Mouse (Mus musculus): Measurements from ENCODE around the gene Hspe1.
"Not testable (repeated sequence)": the region's sequence is repeated elsewhere in the genome, so short reads cannot be mapped to it uniquely, and the experiment has no call there.

The Hspe1 gene

DNA sequence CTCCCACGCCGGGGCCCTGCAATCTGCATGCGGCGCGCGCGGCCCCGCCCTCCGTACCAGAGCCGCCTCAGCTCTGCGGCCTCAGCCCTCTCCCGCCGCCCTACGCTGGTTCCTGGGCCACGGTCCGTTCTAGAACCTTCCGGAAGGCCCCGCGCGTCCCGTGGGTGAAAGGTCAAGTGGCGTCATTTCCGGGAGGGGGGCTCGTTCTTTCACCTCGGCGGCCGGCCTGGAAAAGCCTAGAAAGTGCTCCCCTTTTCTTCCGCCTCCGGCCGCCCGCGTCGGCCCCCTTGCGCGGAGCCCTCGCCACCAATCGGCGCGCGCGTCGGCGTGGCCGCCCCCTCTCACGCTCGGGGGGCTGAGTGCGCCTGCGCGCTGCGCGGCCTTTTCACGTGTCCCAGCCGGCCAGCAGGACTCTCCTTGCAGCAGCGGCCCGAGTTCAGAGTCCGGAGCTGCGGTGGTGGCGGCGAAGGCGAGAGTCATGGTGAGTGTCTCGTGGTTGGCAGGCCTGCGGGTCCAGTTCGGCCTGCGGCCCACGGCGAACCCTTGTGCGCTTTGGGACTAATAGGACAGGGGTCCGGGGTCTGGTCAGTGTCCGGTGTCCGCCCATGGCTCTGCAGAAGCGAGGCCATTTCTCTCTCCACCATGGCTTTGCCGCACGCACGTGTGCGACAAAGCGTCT lies at the start of gene Hspe1, which contains the start of gene Hspd1:
TSS of gene Hspe1 (plus strand) at position 201 of the 679 bp plus-strand sequence.
TSS of gene Hspd1 (minus strand) at position 312 of the 679 bp plus-strand sequence.
- peak; percentile 100 for DNase-seq (ENCODE audit: extremely low spot score)

DNA sequence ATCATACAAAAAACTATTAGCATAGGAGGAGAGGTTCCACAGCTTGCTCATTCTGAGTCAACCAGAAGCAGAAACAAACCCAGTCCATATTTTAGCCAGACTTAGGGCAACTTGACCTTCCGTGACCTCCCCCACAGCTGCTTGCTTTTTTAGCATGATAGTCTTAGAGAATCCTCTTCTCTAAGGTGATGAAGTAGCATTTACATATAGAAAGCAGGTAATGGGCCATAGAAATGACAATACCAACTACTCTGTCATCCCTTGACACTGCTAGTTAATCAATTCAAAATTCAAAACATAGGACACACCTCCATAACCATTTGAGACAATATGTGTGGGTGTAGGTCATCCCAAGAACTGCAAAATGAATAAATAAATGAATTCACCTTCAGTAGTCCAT lies 48.0 kb upstream of the Hspe1 start:
- no peak for DNase-seq (ENCODE audit: extremely low spot score)

DNA sequence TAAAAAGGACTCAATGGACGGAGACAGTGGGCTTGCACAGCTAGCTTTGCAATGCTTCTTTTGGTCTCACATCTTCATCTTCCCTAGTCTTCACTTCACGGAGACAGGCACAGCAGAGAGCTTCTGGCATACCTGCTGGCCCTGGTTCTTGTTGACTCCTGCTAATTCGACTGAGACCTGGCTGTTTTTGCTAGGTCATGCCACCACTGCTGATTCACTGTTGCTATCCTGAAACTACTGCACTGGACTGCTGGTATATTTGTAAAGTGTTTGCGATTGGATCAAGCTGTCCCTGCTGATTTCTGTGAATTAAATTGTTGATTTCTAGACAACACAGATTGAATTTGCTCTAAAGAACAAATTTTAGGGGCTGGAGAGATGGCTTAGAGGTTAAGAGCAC lies 46.2 kb upstream of the Hspe1 start:
- DNase-seq (ENCODE audit: extremely low spot score): no peak

- DNase-seq (ENCODE audit: extremely low spot score): no peak
These were observed 45.7 kb upstream of the Hspe1 start for GRCm38 (mm10) chr1:55042246-55042645.

DNA sequence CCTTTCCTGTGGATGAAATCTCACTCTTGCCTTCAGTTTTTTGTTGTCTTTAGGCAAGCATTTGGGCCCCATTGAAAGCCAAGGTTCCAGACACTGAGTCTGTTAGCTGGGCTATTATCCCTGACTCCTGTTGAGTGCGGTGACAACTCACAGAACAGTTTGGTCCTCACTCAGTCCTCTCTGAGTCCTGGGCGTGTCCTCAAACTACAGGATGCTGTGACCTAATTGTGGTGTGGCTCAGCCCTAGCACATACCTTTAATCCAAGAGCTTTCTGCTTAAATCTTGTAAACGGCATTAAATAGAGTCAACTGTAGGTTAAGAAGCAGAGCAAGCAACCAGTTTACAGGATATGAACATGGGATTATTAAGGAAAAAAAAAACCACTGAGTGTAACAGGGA lies 44.8 kb upstream of the Hspe1 start:
- no peak for DNase-seq (ENCODE audit: extremely low spot score)

- DNase-seq (ENCODE audit: extremely low spot score): no peak
These were observed 38.9 kb upstream of the Hspe1 start for GRCm38 (mm10) chr1:55048841-55049587.

- no peak for DNase-seq (ENCODE audit: extremely low spot score)
These were observed 36.3 kb upstream of the Hspe1 start for GRCm38 (mm10) chr1:55051671-55052070.

- DNase-seq (ENCODE audit: extremely low spot score): peak; percentile 99
These were observed 35.5 kb upstream of the Hspe1 start, which contains the start of gene Coq10b for GRCm38 (mm10) chr1:55052355-55052953. Coq10b (plus strand) TSS chr1:55052770.

GRCm38 (mm10) chr1:55053005-55053404 lies 34.9 kb upstream of the Hspe1 start:
- DNase-seq (ENCODE audit: extremely low spot score): no peak

- no peak for DNase-seq (ENCODE audit: extremely low spot score)
These were observed 34.3 kb upstream of the Hspe1 start for GRCm38 (mm10) chr1:55053596-55053995.

DNA sequence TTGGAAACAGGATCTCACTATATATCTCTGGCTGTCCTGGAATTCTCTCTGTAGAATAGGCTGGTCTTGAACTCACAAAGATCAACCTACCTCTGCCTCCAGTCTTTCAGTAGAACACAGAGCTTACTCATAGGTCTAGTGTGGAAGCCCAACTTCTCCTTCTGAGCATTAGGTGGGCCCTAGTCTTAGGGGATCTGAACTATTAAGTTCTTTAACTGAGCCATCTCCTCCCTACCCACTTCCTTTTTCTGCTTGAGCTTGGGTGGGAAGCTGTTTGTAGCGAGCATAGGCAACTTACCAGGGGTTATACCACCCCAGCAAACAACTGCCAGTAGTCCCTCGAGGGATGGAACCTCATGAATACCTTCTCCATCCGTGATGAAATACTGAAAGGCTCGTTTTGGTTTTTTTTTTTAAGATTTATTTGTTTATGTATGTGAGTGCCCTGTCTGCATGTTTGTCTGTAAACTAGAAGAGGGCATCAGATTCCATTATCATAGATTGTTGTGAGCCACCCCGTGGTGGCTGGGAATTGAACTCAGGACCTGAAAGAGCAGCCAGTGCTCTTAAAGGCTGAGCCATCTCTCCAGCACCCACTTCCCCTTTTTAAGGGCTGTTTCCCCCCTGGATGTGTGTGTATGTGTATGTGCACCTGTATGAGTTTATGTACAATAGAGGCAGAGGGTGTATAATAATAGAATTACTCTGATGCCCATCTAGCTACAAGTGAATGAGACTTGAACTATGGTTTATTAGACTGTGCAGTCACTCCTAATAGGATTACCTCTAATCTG lies 32.4 kb upstream of the Hspe1 start:
- no peak for DNase-seq (ENCODE audit: extremely low spot score)

- not testable (repeated sequence) for DNase-seq (ENCODE audit: extremely low spot score)
These were observed 29.5 kb upstream of the Hspe1 start for GRCm38 (mm10) chr1:55058383-55058782.

DNA sequence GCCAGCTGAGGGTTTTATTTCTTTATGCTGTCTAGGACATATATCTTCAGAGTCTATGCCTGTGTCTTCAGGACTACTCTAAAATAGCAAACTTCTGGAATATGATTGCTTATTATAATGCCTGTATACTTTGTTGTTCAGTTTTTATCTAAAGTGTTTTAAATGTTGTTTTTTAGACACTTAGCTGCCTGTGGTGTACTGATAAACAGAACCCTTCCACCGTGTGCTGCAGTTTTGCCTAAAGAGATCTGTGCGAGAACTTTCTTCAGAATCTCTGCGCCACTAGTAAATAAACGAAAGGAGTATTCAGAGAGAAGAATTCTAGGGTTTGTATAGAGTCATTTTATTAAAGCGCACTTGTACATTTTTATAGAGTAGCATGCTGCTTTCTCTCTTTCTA lies 26.8 kb upstream of the Hspe1 start:
- DNase-seq (ENCODE audit: extremely low spot score): no peak

DNA sequence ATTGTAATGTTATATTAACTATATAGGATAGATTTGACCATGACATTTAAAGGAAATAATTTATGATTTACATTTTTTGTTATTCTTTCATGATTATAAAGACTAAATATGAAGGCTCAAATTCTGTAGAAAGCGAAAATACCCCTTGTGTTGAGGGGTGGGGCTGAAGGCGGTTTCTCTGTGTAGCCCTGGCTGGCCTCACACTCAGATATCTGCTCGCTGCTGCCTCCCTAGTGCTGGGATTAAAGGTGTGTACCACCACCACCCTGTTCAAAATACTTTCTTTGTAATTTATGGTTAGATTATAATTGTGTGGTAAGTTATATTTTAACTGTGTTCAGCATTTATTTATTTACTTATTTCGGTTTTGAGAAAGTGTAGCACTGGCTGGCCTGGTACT lies 26.2 kb upstream of the Hspe1 start:
- no peak for DNase-seq (ENCODE audit: extremely low spot score)

DNA sequence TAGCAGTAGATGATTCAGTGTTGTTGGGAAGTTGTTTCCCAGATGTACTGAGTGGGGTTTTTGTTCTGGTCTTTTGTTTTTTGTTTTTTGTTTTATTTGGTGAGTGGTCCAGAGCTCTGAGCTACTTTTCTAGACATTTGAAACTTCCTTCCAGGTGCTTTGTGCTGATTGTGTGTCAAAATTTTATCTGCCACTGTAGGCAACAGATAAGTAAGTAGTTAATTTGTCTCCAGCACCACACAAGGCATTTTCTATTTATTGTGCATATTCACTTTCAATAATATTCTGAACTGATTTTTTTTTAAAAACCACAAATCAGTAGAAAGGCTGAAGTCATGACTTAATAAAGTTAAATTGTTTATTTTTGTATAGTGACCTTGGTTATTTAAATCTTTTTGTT lies 15.6 kb upstream of the Hspe1 start:
- DNase-seq (ENCODE audit: extremely low spot score): not testable (repeated sequence)

- no peak for DNase-seq (ENCODE audit: extremely low spot score)
These were observed 13.2 kb upstream of the Hspe1 start for GRCm38 (mm10) chr1:55074757-55075156.

- DNase-seq (ENCODE audit: extremely low spot score): no peak
These were observed 12.1 kb upstream of the Hspe1 start for GRCm38 (mm10) chr1:55075652-55076394.

GRCm38 (mm10) chr1:55076395-55076743 lies 11.6 kb upstream of the Hspe1 start:
- no peak for DNase-seq (ENCODE audit: extremely low spot score)

GRCm38 (mm10) chr1:55076849-55077516 lies 10.9 kb upstream of the Hspe1 start:
- no peak for DNase-seq (ENCODE audit: extremely low spot score)

- DNase-seq (ENCODE audit: extremely low spot score): no peak
These were observed 8.3 kb upstream of the Hspe1 start for GRCm38 (mm10) chr1:55079677-55080076.

GRCm38 (mm10) chr1:55082106-55082505 lies 5.8 kb upstream of the Hspe1 start:
- no peak for DNase-seq (ENCODE audit: extremely low spot score)

Measured in embryo, embryonic 9.5 days (tissue).